Mouse (Mus musculus) NIH3T3 (cell line): ENCODE results near the gene Klk9.
A peak's percentile ranks its signal among the peaks of the same experiment; 100 is the strongest.

Experiments used
- DNase-seq: peaks from one replicate; pipeline ENCODE4 v3.0.0-alpha.2; 2012; ENCODE audit warnings: low read depth

The Klk9 gene

DNA sequence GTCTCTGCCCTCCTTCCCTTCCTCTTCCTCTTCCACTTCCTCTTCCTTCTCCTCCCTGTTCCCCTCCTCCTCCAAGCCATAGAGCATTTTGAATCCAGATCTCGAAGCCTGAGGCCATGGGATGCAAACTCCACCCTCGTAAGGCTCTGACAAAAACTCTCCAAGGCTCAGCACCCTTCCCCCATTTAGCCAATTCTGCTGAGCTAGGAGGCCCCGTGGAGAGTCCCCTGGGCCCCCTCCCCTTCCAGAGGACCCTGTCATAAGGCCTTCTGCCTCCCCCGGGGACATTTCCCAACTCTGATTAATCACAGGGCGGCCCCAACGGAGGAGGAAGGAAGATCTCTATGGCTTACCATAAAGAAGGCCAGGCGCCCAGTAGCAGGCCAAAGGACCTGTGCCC is at the start of gene Klk9:
Klk9 (plus strand) TSS at position 301 of the 400 bp plus-strand sequence.
- DNase-seq: no peak

GRCm38 (mm10) chr7:43747788-43748187 is 43.9 kb upstream of the Klk9 start:
- DNase-seq: peak; percentile 32

DNA sequence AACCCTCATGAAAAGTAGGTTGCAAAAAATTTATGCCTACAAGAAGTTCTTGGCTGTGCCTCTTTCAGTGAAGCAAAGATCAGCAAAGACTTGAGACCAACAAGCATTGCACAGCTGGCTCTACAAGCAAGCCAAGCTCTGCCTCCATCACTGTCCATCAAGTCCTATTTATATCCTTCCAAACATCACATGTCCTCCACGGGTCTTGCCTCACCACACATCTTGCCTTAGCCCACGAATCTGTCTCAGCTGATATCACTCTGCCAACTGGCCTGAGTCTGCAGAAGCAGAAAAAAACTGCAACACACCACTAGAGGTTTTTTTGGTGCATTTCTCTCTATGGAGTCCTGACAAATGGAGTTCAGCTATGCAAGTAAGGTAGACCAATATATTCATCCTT is 38.9 kb upstream of the Klk9 start:
- DNase-seq: peak; percentile 57

GRCm38 (mm10) chr7:43766484-43766883 is 25.2 kb upstream of the Klk9 start:
- DNase-seq: no peak

GRCm38 (mm10) chr7:43768597-43768996 is 23.1 kb upstream of the Klk9 start, which contains the start of gene Klk12:
Gene Klk12 (plus strand): TSS chr7:43768897.
- no peak for DNase-seq

GRCm38 (mm10) chr7:43769636-43770035 is 22.1 kb upstream of the Klk9 start:
- DNase-seq: no peak

- DNase-seq: no peak
Observed at GRCm38 (mm10) chr7:43770701-43771100, 21.0 kb upstream of the Klk9 start.

DNA sequence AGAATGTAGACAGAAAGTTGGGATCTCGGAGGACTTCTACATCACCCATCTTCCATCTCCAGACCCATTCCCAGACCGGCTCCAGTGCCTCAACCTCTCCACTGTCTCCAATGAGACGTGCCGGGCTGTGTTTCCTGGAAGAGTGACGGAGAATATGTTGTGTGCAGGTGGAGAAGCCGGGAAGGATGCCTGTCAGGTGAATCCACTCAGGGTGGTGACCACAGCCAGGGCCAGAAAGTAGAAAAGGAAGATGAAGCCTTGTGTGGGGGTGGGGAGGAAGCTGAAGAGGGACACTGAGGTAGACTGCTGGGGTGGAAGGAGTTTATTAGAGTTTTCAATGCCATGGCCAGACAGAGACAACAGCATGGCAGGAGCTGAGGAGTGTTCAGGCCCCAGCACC is 19.8 kb upstream of the Klk9 start:
- DNase-seq: no peak

DNA sequence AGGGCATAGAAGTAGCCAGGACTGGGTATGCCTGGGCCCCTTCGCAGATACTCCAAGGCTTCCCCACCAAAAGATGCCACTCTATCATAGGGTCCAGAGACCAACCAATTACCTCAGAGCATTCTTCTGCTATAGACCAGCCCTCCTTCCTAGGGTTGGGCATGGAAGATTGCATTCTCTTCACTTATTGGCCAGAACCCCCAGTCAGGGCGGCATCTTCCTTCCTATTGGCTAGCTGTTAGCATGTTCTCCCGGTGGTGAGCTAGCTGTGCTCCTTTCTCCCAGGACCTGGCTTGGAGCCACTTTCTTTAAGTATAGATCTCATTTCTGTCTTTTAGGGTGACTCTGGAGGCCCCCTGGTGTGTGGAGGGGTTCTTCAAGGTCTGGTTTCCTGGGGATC is 18.8 kb upstream of the Klk9 start:
- no peak for DNase-seq

DNA sequence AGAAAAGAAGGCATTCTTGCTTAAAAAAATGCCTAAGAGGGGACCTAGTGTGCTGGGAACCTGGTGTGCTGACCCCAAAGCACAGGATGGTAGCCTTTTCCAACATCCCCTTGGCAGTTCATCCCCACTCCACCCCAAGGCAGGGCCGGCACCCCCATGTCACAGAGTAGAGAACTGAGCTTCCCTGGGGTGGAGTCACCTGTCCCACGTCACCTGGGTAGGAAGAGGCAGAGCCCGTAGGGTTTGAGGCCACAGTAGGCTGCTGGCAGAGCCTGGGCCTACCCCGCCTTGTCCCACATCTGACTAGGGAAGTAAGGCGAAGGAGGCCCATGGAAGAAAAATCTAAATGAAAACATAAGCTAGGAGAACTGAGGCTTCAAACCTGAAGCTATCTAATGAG is 17.3 kb upstream of the Klk9 start, which contains the start of gene Klk11:
Klk11 (plus strand) TSS at position 241 of the 400 bp plus-strand sequence.
- no peak for DNase-seq

- no peak for DNase-seq
Observed at GRCm38 (mm10) chr7:43774802-43775201, 16.9 kb upstream of the Klk9 start.

DNA sequence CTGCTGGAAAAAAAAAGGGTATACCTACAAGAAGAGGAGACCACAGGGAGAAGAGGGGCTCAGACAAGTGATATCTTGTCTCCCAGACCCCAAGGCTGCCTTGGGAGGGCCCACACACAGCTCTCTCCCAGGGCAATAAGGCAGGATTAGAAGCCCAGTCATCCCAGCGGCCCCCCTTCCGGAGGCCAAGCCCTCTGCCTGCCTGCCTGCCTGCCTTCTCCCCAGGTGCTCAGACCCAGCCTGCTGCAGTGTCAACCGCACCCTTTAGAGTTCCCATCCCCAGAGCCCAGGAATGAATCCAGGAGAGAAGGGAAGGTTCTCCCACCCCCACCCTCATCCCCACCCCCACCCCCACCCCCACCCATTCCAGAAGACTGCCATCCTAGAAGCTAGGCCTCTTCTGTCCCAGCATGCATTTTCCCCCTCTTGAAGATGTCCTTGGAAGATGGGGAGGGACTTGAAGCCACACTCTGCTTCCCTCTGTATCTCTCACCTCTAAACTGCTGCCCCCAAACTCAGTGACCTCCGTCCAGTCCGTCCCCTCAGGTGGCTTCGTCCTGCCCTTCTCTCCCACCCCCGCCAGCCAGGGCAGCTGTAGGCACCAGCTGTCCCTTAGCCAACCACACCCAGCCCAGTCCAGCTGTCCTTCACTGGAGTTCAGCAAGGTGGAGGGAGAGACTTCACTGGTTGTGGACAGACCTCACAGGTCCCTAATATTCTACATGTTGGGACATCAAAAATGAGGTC is 16.2 kb upstream of the Klk9 start:
- DNase-seq: no peak

GRCm38 (mm10) chr7:43776506-43776905 is 15.2 kb upstream of the Klk9 start:
- no peak for DNase-seq

- DNase-seq: no peak
Observed at GRCm38 (mm10) chr7:43777423-43777822, 14.3 kb upstream of the Klk9 start.

GRCm38 (mm10) chr7:43778176-43778970 is 13.3 kb upstream of the Klk9 start:
- DNase-seq: no peak

- peak; percentile 57 for DNase-seq
Observed at GRCm38 (mm10) chr7:43780241-43780640, 11.4 kb upstream of the Klk9 start.

- peak; percentile 59 for DNase-seq
Observed at GRCm38 (mm10) chr7:43780746-43781145, 10.9 kb upstream of the Klk9 start, which contains the start of gene Klk10. Gene Klk10 (plus strand): TSS chr7:43781035.

DNA sequence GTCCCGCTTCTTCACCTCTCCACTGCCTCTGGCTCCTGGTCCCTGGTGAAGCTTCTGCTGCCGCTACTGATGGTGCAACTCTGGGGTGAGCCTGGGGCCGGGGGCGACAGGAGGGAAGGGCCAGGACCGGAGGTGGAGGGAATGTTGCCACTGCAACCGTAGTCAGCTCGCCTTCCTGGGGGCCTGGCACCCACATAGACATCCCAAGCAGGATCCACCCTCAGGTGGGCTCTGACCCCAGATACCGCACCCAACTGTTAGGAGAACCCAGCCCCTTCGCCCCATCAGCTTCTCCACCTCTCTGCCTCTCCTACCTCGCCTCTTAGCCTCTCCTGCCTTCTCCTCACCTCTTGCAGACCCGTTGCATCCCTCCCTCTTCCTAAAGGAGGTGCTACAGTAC is 10.2 kb upstream of the Klk9 start:
- DNase-seq: no peak

GRCm38 (mm10) chr7:43782275-43783265 is 9.1 kb upstream of the Klk9 start:
- DNase-seq: peak; percentile 53

- peak; percentile 77 for DNase-seq
Observed at GRCm38 (mm10) chr7:43785286-43785685, 6.4 kb upstream of the Klk9 start.

- peak; percentile 73 for DNase-seq
Observed at GRCm38 (mm10) chr7:43788096-43788495, 3.6 kb upstream of the Klk9 start.

DNA sequence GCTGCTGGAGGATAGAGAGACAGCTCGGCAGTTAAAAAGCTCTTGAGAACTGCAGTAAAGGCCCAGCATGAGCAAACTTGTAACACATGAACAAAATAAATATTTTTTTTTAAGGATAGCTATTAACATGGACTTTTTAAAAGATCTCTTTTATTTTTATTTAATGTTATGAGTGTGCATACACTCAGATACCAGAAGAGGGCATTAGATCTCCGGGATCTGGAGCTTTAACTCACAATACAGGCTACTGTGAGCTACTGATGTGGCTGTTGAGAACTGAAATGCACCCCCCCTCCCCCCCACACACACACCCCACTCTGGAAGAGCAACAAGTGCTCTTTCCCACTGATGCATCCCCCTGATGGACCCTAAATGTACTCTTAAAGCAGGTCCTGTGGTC is 2.4 kb upstream of the Klk9 start:
- DNase-seq: peak; percentile 55
